Mouse (Mus musculus) heart, embryonic 11.5 days (tissue): ENCODE results near the gene Lpcat2. TPM values are rescaled to one million over a fixed set of nuclear protein-coding genes. Genes with fewer than 3 reads are reported as not detected.

Source experiments
- ATAC-seq: fragments of 200-750 bp; cut with Nextera tagmentation; replicated peaks from 2 replicates; pipeline ENCODE4 v1.8.0; 2017; ENCODE audit warnings: moderate library complexity; ENCODE audit not compliant: insufficient number of reproducible peaks, low FRiP score, low TSS enrichment
- H3K27ac ChIP-seq: fragments of 300-500 bp; sonication (generic); 2 replicates; pipeline ENCODE4 v1.5.1; 2014; ENCODE audit warnings: mild to moderate bottlenecking, low read depth, low read length
- H3K27me3 ChIP-seq: fragments of 300-500 bp; sonication (generic); 2 replicates; pipeline ENCODE4 v1.6.1; 2014; ENCODE audit warnings: mild to moderate bottlenecking, low read length, mixed read lengths; ENCODE audit not compliant: control insufficient read depth, insufficient read depth
- H3K36me3 ChIP-seq: fragments of 300-500 bp; sonication (generic); 2 replicates; pipeline ENCODE4 v1.6.1; 2014; ENCODE audit warnings: mild to moderate bottlenecking, low read length, moderate library complexity, mixed read lengths; ENCODE audit not compliant: control insufficient read depth, insufficient read depth
- H3K4me1 ChIP-seq: fragments of 300-500 bp; sonication (generic); 2 replicates; pipeline ENCODE4 v1.6.1; 2014; ENCODE audit warnings: low read length; ENCODE audit not compliant: control insufficient read depth, insufficient read depth
- H3K4me2 ChIP-seq: fragments of 300-500 bp; sonication (generic); 2 replicates; pipeline ENCODE4 v1.6.1; 2014; ENCODE audit warnings: mild to moderate bottlenecking, moderate library complexity
- H3K4me3 ChIP-seq: fragments of 300-500 bp; sonication (generic); 2 replicates; pipeline ENCODE4 v1.5.1; 2014; ENCODE audit warnings: low read depth, low read length
- H3K9ac ChIP-seq: fragments of 300-500 bp; sonication (generic); 2 replicates; pipeline ENCODE4 v1.6.1; 2014; ENCODE audit warnings: mild to moderate bottlenecking, low read depth, low read length, moderate library complexity
- H3K9me3 ChIP-seq: fragments of 300-500 bp; sonication (generic); replicated peaks from 2 replicates; pipeline ENCODE4 v1.6.1; 2016; ENCODE audit warnings: low read length; ENCODE audit not compliant: control insufficient read depth
- WGBS: fragments of 180-500 bp; shearing (Covaris S2); extraction: QIAGEN DNeasy Blood & Tissue Kit; methylation state at CpG from one replicate; pipeline ENCODE4 v1.1.7; 2014; ENCODE audit not compliant: insufficient replicate concordance; 5-methylcytosine and 5-hydroxymethylcytosine counted together
- polyA plus RNA-seq: library from polyadenylated mRNA; unstranded; fragments of >200 nt; fragmentation: Nextera tagmentation; extraction: Ambion mirVana; gene quantifications from 2 replicates; pipeline ENCODE4 v1.2.1, GENCODE M21; 2014

The Lpcat2 gene
- polyA plus RNA-seq, 1 experiment from 2014 or later, result 2.0 TPM

GRCm38 (mm10) chr8:92828251-92828743 lies 26.8 kb upstream of the Lpcat2 start:
- peak overlapping the region; percentile 56 for H3K4me3 ChIP-seq
- H3K4me1 ChIP-seq, result no peaks in the 10 kb centered on the region; the same call in 1 of the 2 replicates
- WGBS, result 30% methylated on average over 15 of the region's 15 CpGs
- peaks cover 18% of the 10 kb centered on the region for H3K27me3 ChIP-seq
- no peaks in the 10 kb centered on the region for H3K36me3 ChIP-seq
- H3K9me3 ChIP-seq, result no peaks in the 10 kb centered on the region
- no peak overlapping the region for H3K27ac ChIP-seq
- H3K4me2 ChIP-seq, result peak overlapping the region; percentile 77
- no peak overlapping the region; the same call in 1 of the 2 replicates for H3K9ac ChIP-seq
- no peak for ATAC-seq

- no peak overlapping the region for H3K4me2 ChIP-seq
- no peaks in the 10 kb centered on the region for H3K9me3 ChIP-seq
- no peak overlapping the region for H3K27ac ChIP-seq
- H3K36me3 ChIP-seq, result peaks cover 2% of the 10 kb centered on the region; the same call in 1 of the 2 replicates
- no peak overlapping the region for H3K9ac ChIP-seq
- 53% methylated on average over 5 of the region's 5 CpGs for WGBS
- H3K4me1 ChIP-seq, result no peaks in the 10 kb centered on the region
- no peak for ATAC-seq
- H3K4me3 ChIP-seq, result no peak overlapping the region
- H3K27me3 ChIP-seq, result no peaks in the 10 kb centered on the region
These were observed 20.9 kb upstream of the Lpcat2 start for GRCm38 (mm10) chr8:92834065-92834731.

DNA sequence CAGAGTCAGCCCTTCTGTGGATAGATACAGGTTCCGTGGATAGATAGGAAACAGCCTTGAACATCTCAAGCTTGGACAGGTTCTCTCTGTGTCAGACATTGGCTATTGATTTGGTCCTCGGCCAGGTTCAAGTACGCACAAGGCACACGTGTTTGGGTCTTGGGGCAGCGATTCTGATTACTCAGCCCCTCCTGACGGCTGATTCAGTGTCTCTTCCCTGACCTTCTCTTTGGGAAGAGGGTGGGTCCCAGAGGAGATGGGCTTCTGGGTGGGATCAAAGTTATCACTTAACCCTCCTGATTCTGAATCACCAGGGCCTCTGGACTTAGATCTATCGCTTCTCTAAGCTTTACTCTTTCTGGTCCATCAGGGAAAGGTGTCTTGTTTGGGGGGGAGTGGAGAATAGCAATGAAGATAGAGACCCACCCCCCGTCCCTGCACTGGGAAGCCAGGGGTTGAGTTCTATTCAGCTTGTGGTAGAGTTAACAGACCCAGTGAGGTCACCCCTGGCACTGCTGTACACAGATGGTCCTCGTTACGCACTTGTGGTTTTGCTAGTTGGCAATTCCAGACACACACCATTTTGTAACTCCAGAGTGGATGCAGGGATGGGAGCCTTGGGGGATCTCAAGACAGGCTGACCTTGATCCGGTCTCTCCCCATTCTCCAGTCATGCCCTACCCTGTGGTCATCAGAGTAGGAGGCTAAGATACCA lies 20.2 kb upstream of the Lpcat2 start:
- Histone ChIP-seq H3K4me2 (no peak overlapping the region), H3K9me3 (no peaks in the 10 kb centered on the region), H3K36me3 (peaks cover 5% of the 10 kb centered on the region; the same call in 1 of the 2 replicates), H3K4me1 (no peaks in the 10 kb centered on the region), H3K9ac (no peak overlapping the region), H3K27ac (no peak overlapping the region), H3K27me3 (no peaks in the 10 kb centered on the region), H3K4me3 (no peak overlapping the region)
- 75% methylated on average over 11 of the region's 11 CpGs for WGBS
- ATAC-seq, result no peak

DNA sequence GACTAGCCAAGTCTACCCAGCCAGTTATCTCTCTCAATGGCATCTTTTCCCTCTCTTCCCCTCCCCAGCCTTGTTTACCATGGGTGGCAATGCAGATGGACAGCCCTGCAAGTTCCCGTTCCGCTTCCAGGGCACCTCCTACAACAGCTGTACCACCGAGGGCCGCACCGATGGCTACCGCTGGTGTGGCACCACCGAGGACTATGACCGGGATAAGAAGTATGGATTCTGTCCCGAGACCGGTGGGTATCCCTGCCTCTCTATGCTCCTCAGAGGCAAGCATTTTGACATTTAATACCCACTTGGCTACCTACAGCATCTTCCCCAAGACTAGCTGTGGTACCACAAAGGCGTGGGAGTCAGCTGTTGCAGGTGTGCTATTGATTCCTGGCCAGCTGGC lies 19.2 kb upstream of the Lpcat2 start:
- no peaks in the 10 kb centered on the region for H3K4me1 ChIP-seq
- no peak overlapping the region for H3K27ac ChIP-seq
- H3K9me3 ChIP-seq, result no peaks in the 10 kb centered on the region
- H3K27me3 ChIP-seq, result no peaks in the 10 kb centered on the region
- H3K9ac ChIP-seq, result no peak overlapping the region
- no peak for ATAC-seq
- no peak overlapping the region for H3K4me3 ChIP-seq
- 89% methylated on average over 11 of the region's 11 CpGs for WGBS
- no peak overlapping the region for H3K4me2 ChIP-seq
- H3K36me3 ChIP-seq, result peaks cover 8% of the 10 kb centered on the region; the same call in 1 of the 2 replicates

DNA sequence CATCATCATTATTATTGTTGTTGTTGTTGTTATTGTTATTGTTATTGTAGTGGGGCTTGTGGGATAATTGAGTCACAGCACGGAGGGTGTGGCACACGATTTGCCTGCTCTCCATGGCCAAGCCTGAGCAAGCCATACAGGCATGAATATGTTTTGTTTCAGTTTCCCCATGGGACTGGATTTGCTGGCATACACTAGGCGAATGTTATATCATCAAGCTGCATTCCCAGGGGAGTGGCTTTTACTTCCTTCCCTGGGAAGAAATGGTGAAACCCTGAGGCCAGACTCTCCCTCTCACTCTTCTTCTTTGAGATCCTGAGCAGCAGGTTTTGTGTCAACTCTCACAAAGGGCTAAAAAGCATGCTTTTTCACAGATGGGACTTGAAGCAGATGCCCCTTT lies 16.5 kb upstream of the Lpcat2 start:
- no peaks in the 10 kb centered on the region for H3K9me3 ChIP-seq
- H3K4me3 ChIP-seq, result no peak overlapping the region
- no peak overlapping the region for H3K27ac ChIP-seq
- no peaks in the 10 kb centered on the region for H3K4me1 ChIP-seq
- H3K36me3 ChIP-seq, result peaks cover 10% of the 10 kb centered on the region
- no peak overlapping the region for H3K9ac ChIP-seq
- no peaks in the 10 kb centered on the region for H3K27me3 ChIP-seq
- ATAC-seq, result no peak
- H3K4me2 ChIP-seq, result no peak overlapping the region
- WGBS, result 72% methylated on average over 3 of the region's 3 CpGs

DNA sequence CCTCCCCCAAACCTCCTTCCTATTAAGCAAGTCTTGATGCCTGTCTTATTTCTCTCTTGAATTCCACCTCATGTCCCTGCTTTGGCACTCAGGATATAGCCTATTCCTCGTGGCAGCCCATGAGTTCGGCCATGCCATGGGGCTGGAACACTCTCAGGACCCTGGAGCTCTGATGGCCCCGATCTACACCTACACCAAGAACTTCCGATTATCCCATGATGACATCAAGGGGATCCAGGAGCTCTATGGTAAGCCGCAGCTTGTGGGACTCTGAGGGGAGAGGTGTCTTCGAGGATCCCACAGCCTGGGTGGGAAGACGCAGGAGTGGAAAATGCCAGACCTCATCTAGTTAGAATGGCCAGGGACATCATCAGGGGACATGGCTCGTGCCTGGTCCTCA lies 16.0 kb upstream of the Lpcat2 start:
- H3K4me2 ChIP-seq, result no peak overlapping the region
- H3K9me3 ChIP-seq, result no peaks in the 10 kb centered on the region
- H3K36me3 ChIP-seq, result peaks cover 16% of the 10 kb centered on the region
- no peak overlapping the region for H3K27ac ChIP-seq
- H3K4me3 ChIP-seq, result no peak overlapping the region
- ATAC-seq, result no peak
- no peaks in the 10 kb centered on the region for H3K4me1 ChIP-seq
- H3K9ac ChIP-seq, result no peak overlapping the region
- H3K27me3 ChIP-seq, result no peaks in the 10 kb centered on the region
- 86% methylated on average over 8 of the region's 8 CpGs for WGBS

- no peak overlapping the region for H3K4me3 ChIP-seq
- no peak overlapping the region for H3K4me2 ChIP-seq
- no peaks in the 10 kb centered on the region for H3K9me3 ChIP-seq
- H3K36me3 ChIP-seq, result peaks cover 16% of the 10 kb centered on the region
- 92% methylated on average over 7 of the region's 7 CpGs for WGBS
- H3K27me3 ChIP-seq, result no peaks in the 10 kb centered on the region
- no peak overlapping the region for H3K27ac ChIP-seq
- H3K4me1 ChIP-seq, result no peaks in the 10 kb centered on the region
- H3K9ac ChIP-seq, result no peak overlapping the region
- ATAC-seq, result no peak
These were observed 15.3 kb upstream of the Lpcat2 start for GRCm38 (mm10) chr8:92839876-92840275.

- H3K4me2 ChIP-seq, result peak overlapping the region; percentile 46
- ATAC-seq, result peak; percentile 68; the same call in 1 of the 2 replicates
- no peaks in the 10 kb centered on the region for H3K9me3 ChIP-seq
- no peaks in the 10 kb centered on the region for H3K27me3 ChIP-seq
- WGBS, result 26% methylated on average over 3 of the region's 3 CpGs
- peak overlapping the region; percentile 36; the same call in 1 of the 2 replicates for H3K9ac ChIP-seq
- H3K27ac ChIP-seq, result peak overlapping the region; percentile 82
- no peak overlapping the region for H3K4me3 ChIP-seq
- H3K4me1 ChIP-seq, result peaks cover 21% of the 10 kb centered on the region
- peaks cover 8% of the 10 kb centered on the region for H3K36me3 ChIP-seq
These were observed 8.5 kb upstream of the Lpcat2 start for GRCm38 (mm10) chr8:92846684-92847083.
